Mouse (Mus musculus): Measurements from ENCODE around the gene Lurap1.

Gene Lurap1

DNA sequence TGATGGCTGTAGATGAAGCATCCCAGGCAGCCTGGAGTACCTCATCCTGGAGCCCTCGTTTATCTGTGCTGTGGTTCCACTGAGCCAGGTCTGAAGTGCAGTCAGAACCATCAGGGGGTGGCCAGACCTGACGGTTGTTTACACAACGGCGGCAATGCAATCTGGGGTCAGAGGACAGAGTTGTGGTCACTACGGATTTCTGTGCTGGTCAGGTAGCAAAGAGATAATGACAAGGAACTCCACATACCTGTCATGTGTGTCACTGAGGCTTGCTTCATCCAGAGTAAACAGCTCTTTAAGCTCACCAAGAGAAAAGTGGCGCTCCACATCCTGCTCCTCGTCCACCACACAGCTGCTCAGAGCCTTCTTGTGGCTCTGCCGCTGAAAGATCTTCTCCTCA is 53.9 kb downstream of the Lurap1 start:
- DNase-seq = no peak

DNA sequence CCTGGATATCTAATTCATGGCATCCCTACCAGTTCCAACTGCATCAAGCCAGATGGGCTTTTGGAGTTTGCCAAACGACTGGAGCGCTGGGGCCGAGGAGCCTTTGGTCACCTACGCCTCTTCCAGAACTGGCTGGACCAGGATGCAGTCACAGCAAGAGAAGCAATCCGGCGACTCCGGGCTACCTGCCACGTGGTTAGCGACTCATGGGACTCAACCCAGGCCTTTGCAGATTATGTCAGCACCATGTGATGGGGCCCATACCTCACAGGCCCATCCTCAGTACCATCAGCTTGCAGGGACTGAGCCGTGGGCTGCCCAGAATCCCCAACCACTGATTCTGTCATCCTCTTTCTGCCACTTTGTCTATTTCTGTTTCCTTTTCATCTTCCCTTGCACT is 54.8 kb downstream of the Lurap1 start:
- DNase-seq = no peak

DNA sequence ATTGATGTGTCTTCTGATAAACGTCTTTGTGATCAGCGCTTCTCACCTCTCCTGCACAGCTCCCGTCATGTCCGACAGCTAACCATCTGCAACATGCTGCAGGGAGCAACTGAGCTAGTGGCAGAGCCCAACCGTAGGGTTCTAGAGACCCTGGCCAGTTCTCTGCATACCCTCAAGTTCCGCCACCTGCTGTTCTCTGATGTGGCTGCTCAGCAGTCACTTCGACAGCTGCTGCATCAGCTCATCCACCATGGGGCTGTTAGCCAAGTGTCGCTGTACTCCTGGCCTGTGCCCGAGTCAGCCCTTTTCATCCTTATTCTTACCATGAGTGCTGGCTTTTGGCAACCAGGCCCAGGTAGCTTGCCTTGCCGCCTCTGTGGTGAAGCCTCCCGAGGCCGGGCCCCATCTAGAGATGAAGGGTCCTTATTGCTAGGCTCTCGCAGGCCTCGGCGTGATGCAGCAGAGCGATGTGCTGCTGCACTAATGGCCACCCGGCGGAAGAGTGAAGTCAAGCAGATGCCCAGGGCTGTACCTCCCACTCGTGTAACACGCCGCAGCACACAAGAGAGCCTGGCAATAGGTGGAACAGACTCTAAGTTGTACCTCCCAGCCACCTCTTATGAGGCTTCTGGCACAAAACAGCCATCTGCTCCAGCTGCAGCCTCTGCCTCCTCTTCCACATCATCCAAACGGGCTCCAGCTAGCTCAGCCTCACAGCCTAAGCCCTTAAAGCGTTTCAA is 62.5 kb downstream of the Lurap1 start:
- DNase-seq = no peak

Measured in cerebellum, adult 8-10 months (tissue).